9 mouse cellular contexts compared by ENCODE assay signal in genomic region chr6:140766365-140766764, GRCm38 (mm10). TPM values are rescaled to one million over a fixed set of nuclear protein-coding genes. Genes with fewer than 3 reads are reported as not detected.
DNase-seq lines count a peak whose midpoint lies in the region; ATAC-seq and TF ChIP-seq lines count a peak whose summit lies in the region.
"Had no signal": no experiment of that assay in that cellular context is flagged by ENCODE, and none has a peak within 500 bp of the region (broad histone marks: within the 10 kb centered on the region; RNA-seq: fewer than 3 reads in every experiment).

No protein-coding gene starts in this region.

- no peak for ATAC-seq in hindbrain, embryonic 11.5 days (ENCODE audit: low FRiP score)
- ATAC-seq in common myeloid progenitor, adult 5-6 weeks (replicated peaks; ENCODE audit: low read depth, poor library complexity, severe bottlenecking): peak; percentile 94
- ATAC-seq in megakaryocyte progenitor cell, adult 5-6 weeks (replicated peaks; ENCODE audit: poor library complexity): peak; percentile 94
- ATAC-seq in intestine, embryonic 16.5 days: no peak

- no peak overlapping the region for H3K4me3 ChIP-seq in hindbrain, embryonic 11.5 days (ENCODE audit: low read depth, low read length)
- H3K4me3 ChIP-seq in hindbrain, embryonic 10.5 days: no peak overlapping the region
- H3K4me3 ChIP-seq in MEL (ENCODE audit: control insufficient read depth in 1 of 2, insufficient read depth in 1 of 2, low read depth in 2 of 2, low read length in 2 of 2): no peak overlapping the region
- H3K4me3 ChIP-seq in intestine, embryonic 16.5 days (ENCODE audit: low read length): no peak overlapping the region
- H3K4me3 ChIP-seq: liver, embryonic 15.5 days had no signal

- H3K36me3 ChIP-seq in hindbrain, embryonic 11.5 days (ENCODE audit: control insufficient read depth, insufficient read depth, low read length): no peaks in the 10 kb centered on the region
- H3K36me3 ChIP-seq in hindbrain, embryonic 10.5 days: no peaks in the 10 kb centered on the region
- no peaks in the 10 kb centered on the region for H3K36me3 ChIP-seq in MEL (ENCODE audit: control insufficient read depth in 1 of 2, insufficient read depth in 2 of 2, low read length in 2 of 2)
- no peaks in the 10 kb centered on the region for H3K36me3 ChIP-seq in intestine, embryonic 16.5 days (ENCODE audit: control insufficient read depth, insufficient read depth, low read length)
- H3K36me3 ChIP-seq: liver, embryonic 15.5 days had no signal

- no peaks in the 10 kb centered on the region for H3K27me3 ChIP-seq in hindbrain, embryonic 11.5 days (ENCODE audit: control insufficient read depth, insufficient read depth, low read length)
- no peaks in the 10 kb centered on the region for H3K27me3 ChIP-seq in hindbrain, embryonic 10.5 days (ENCODE audit: insufficient read depth, poor library complexity, severe bottlenecking)
- no peaks in the 10 kb centered on the region for H3K27me3 ChIP-seq in MEL (ENCODE audit: control insufficient read depth in 1 of 2, insufficient read depth in 2 of 2, low read length in 2 of 2)
- H3K27me3 ChIP-seq in intestine, embryonic 16.5 days (replicated peaks; ENCODE audit: control insufficient read depth, insufficient read depth, low read length): no peaks in the 10 kb centered on the region
- H3K27me3 ChIP-seq: liver, embryonic 15.5 days had no signal

- TF ChIP-seq CTCF in MEL (IDR thresholded peaks at IDR 0.05 in 2 of 3, conservative IDR thresholded peaks at IDR 0.05 in 1 of 3; ENCODE audit: control insufficient read depth in 1 of 3, insufficient read depth in 1 of 3, low read depth in 2 of 3, low read length in 3 of 3, poor library complexity in 1 of 3, severe bottlenecking in 1 of 3): peak; percentile 15 to 39 (median 25); a peak in 4 of 6 replicates

- H3K4me1 ChIP-seq in hindbrain, embryonic 11.5 days (replicated peaks; ENCODE audit: control insufficient read depth, insufficient read depth, low read length): 0 out of 2 replicates have a peak, but pooled peaks cover 2% of the 10 kb centered on the region
- peaks cover 21% of the 10 kb centered on the region for H3K4me1 ChIP-seq in hindbrain, embryonic 10.5 days (replicated peaks)
- H3K4me1 ChIP-seq in MEL (ENCODE audit: control insufficient read depth in 1 of 2, insufficient read depth in 2 of 2, low read length in 2 of 2): no peaks in the 10 kb centered on the region
- no peaks in the 10 kb centered on the region for H3K4me1 ChIP-seq in intestine, embryonic 16.5 days (ENCODE audit: control insufficient read depth, insufficient read depth, low read length)
- H3K4me1 ChIP-seq: liver, embryonic 15.5 days had no signal

- H3K4me2 ChIP-seq in hindbrain, embryonic 11.5 days (replicated peaks; ENCODE audit: low read depth, low read length): no peak overlapping the region
- no peak overlapping the region for H3K4me2 ChIP-seq in intestine, embryonic 16.5 days (ENCODE audit: low read depth, low read length)
- H3K4me2 ChIP-seq: liver, embryonic 15.5 days had no signal

- WGBS in hindbrain, embryonic 11.5 days: 50% methylated on average over 9 of the region's 9 CpGs
- whole genome bisulfite sequencing in hindbrain, embryonic 10.5 days: 51% methylated on average over 9 of the region's 9 CpGs
- WGBS in intestine, embryonic 16.5 days: 39% methylated on average over 9 of the region's 9 CpGs

- no peaks in the 10 kb centered on the region for H3K9me3 ChIP-seq in hindbrain, embryonic 11.5 days (ENCODE audit: control insufficient read depth, low read length)
- H3K9me3 ChIP-seq in hindbrain, embryonic 10.5 days: no peaks in the 10 kb centered on the region
- H3K9me3 ChIP-seq in MEL (replicated peaks; ENCODE audit: insufficient read depth, low read length): no peaks in the 10 kb centered on the region
- no peaks in the 10 kb centered on the region for H3K9me3 ChIP-seq in intestine, embryonic 16.5 days (ENCODE audit: control insufficient read depth, low read length)
- H3K9me3 ChIP-seq: liver, embryonic 15.5 days had no signal

- TF ChIP-seq EP300 in MEL (IDR thresholded peaks at IDR 0.05; ENCODE audit: low read depth in 1 of 2, low read length in 2 of 2): no peak

- TF ChIP-seq POLR2A in MEL (IDR thresholded peaks at IDR 0.05; ENCODE audit: control insufficient read depth in 1 of 2, insufficient read depth in 1 of 2, low read depth in 1 of 2, low read length in 2 of 2, poor library complexity in 1 of 2): no peak

- H3K27ac ChIP-seq in hindbrain, embryonic 11.5 days (ENCODE audit: low read depth, low read length): no peak overlapping the region
- no peak overlapping the region for H3K27ac ChIP-seq in hindbrain, embryonic 10.5 days
- H3K27ac ChIP-seq in MEL (ENCODE audit: control insufficient read depth, low read depth, low read length): no peak overlapping the region
- no peak overlapping the region for H3K27ac ChIP-seq in intestine, embryonic 16.5 days (ENCODE audit: low read length)
- H3K27ac ChIP-seq: liver, embryonic 15.5 days had no signal

- peak; percentile 36 for TF ChIP-seq RAD21 in MEL (IDR thresholded peaks at IDR 0.05; ENCODE audit: low read depth, low read length)

- peak; percentile 67 for DNase-seq in hindbrain, embryonic 11.5 days (ENCODE audit: low spot score)
- DNase-seq in hindbrain, embryonic 10.5 days (ENCODE audit: low spot score): no peak
- DNase-seq in 416B (ENCODE audit: low read depth) (peak; percentile 70), MEL (ENCODE audit: low read depth, low spot score) (peak; percentile 20)
- DNase-seq in kidney, postnatal 10 days: peak; percentile 68

- no peak overlapping the region for H3K9ac ChIP-seq in hindbrain, embryonic 11.5 days (ENCODE audit: low read depth, low read length)
- no peak overlapping the region for H3K9ac ChIP-seq in MEL (ENCODE audit: control insufficient read depth, low read depth, low read length, poor library complexity, severe bottlenecking)
- no peak overlapping the region for H3K9ac ChIP-seq in intestine, embryonic 16.5 days (ENCODE audit: low read depth, low read length)
- H3K9ac ChIP-seq: liver, embryonic 15.5 days had no signal

- H3K79me2 ChIP-seq in MEL (ENCODE audit: control insufficient read depth, insufficient read depth, low read length, poor library complexity): no peaks in the 10 kb centered on the region

TF ChIP-seq in MEL, 35 proteins besides CTCF, POLR2A, EP300 and RAD21:
- TF ChIP-seq SMC3 (IDR thresholded peaks at IDR 0.05; ENCODE audit: low read depth, low read length) (peak; percentile 29), MYB (IDR thresholded peaks at IDR 0.05; ENCODE audit: low read depth, low read length) (no peak)

RNA-seq across cellular contexts. Expression of gene Gm11077, which starts 37.3 kb away (rescaled TPM):
- polyA plus RNA-seq in hindbrain, embryonic 11.5 days (2014; fragmentation: Nextera tagmentation; extraction: Ambion mirVana): not detected in 2 replicates
- polyA plus RNA-seq in hindbrain, embryonic 10.5 days (2016; fragmentation: Nextera tagmentation; extraction: Ambion mirVana): not detected in 2 replicates
- total RNA-seq in MEL (2012; rRNA removed): not detected in 2 replicates
- polyA plus RNA-seq in MEL (2012; ENCODE audit: insufficient read depth in 1 of 2, insufficient read length in 2 of 2, low read depth in 1 of 2, low replicate concordance in 2 of 2, missing spikeins in 1 of 2): not detected
- total RNA-seq in common myeloid progenitor, adult 5-6 weeks (2017): not detected in 2 replicates
- not detected in 2 replicates for total RNA-seq in megakaryocyte progenitor cell, adult 5-6 weeks (2015)
- not detected in 2 replicates for total RNA-seq in megakaryocyte progenitor cell, adult 5-6 weeks (2017)
- not detected in 2 replicates for polyA plus RNA-seq in intestine, embryonic 16.5 days (2015; fragmentation: Nextera tagmentation; extraction: Ambion mirVana)
- polyA plus RNA-seq: liver, embryonic 15.5 days had no signal

Comparison
In these comparisons a context has a peak if more than half of its experiments do, and no peak if none do; other contexts are left out.
1. ATAC-seq: peak in common myeloid progenitor, adult 5-6 weeks (single experiment) and megakaryocyte progenitor cell, adult 5-6 weeks (single experiment); none in hindbrain, embryonic 11.5 days (single experiment) and intestine, embryonic 16.5 days (single experiment).